Mouse (Mus musculus) inflammation-experienced regulatory T-cells, adult 6 months (primary cell): Measurements from ENCODE around the gene Naf1. TPM values are rescaled to one million over a fixed set of nuclear protein-coding genes. Genes with fewer than 3 reads are reported as not detected.

Experiments
- ATAC-seq: one replicate; pipeline ENCODE4 v1.8.0; 2017
- polyA plus RNA-seq, 3 experiments: library from polyadenylated mRNA; unstranded; fragments of 100-300 nt; shearing (Covaris generic); gene quantifications; one replicate each; pipeline ENCODE4 v1.2.1; 2017

Gene Naf1
- 1 to 10 TPM; 1.1 to 2.1 (median 1.2) TPM for polyA plus RNA-seq

- ATAC-seq = peak; percentile 98
Observed at GRCm38 (mm10) chr8:66860023-66860422, at the start of gene Naf1. Gene Naf1 (plus strand): TSS chr8:66860217.

- peak; percentile 8 for ATAC-seq
Observed at GRCm38 (mm10) chr8:66860921-66861588, 1.0 kb downstream of the Naf1 start.

- peak; percentile 14 for ATAC-seq
Observed at GRCm38 (mm10) chr8:66861589-66862500, 1.8 kb downstream of the Naf1 start.

GRCm38 (mm10) chr8:66863761-66864160 lies 3.7 kb downstream of the Naf1 start:
- no peak for ATAC-seq

- ATAC-seq = no peak
Observed at GRCm38 (mm10) chr8:66865120-66865519, 5.1 kb downstream of the Naf1 start.

- ATAC-seq = no peak
Observed at GRCm38 (mm10) chr8:66867679-66868078, 7.7 kb downstream of the Naf1 start.

- no peak for ATAC-seq
Observed at GRCm38 (mm10) chr8:66869211-66869932, 9.4 kb downstream of the Naf1 start.

GRCm38 (mm10) chr8:66883866-66884265 lies 23.8 kb downstream of the Naf1 start:
- ATAC-seq = no peak

- ATAC-seq = no peak
Observed at GRCm38 (mm10) chr8:66891879-66892278, 31.9 kb downstream of the Naf1 start.

GRCm38 (mm10) chr8:66905000-66905399 lies 45.0 kb downstream of the Naf1 start:
- no peak for ATAC-seq

- ATAC-seq = no peak
Observed at GRCm38 (mm10) chr8:66905557-66905956, 45.5 kb downstream of the Naf1 start.

GRCm38 (mm10) chr8:66906116-66906515 lies 46.1 kb downstream of the Naf1 start:
- no peak for ATAC-seq

- no peak for ATAC-seq
Observed at GRCm38 (mm10) chr8:66910684-66911083, 50.7 kb downstream of the Naf1 start.

GRCm38 (mm10) chr8:66913616-66914536 lies 53.9 kb downstream of the Naf1 start:
- ATAC-seq = peak; percentile 88

- ATAC-seq = no peak
Observed at GRCm38 (mm10) chr8:66916056-66916455, 56.0 kb downstream of the Naf1 start.

GRCm38 (mm10) chr8:66917695-66918467 lies 57.9 kb downstream of the Naf1 start:
- no peak for ATAC-seq

- no peak for ATAC-seq
Observed at GRCm38 (mm10) chr8:66918471-66918870, 58.5 kb downstream of the Naf1 start.

GRCm38 (mm10) chr8:66933746-66934145 lies 73.7 kb downstream of the Naf1 start:
- ATAC-seq = no peak

GRCm38 (mm10) chr8:66936236-66936635 lies 76.2 kb downstream of the Naf1 start:
- no peak for ATAC-seq
